Mouse (Mus musculus) spleen, adult 10 weeks (tissue): ENCODE data around the gene Vps53. TPM values are rescaled to one million over a fixed set of nuclear protein-coding genes. Genes with fewer than 3 reads are reported as not detected.

Experiments used
- polyA plus RNA-seq: library from polyadenylated mRNA; stranded (reverse); fragments of 350-450 nt; fragmentation: Illumina TruSeq; extraction: RNeasy Lipid Tissue Mini Kit (QIAGEN cat#74804); gene quantifications from one replicate; pipeline ENCODE4 v1.2.3, GENCODE M21; 2015; ENCODE audit warnings: low replicate concordance; ENCODE audit not compliant: insufficient read depth

Vps53 gene
- polyA plus RNA-seq, result 36.6 TPM

GRCm38 (mm10) chr11:76179495-76180145 lies at the start of gene Vps53, which contains the start of gene Fam57a:
Gene Vps53 (minus strand): TSS chr11:76179647.
Gene Fam57a (plus strand): TSS chr11:76179671.

GRCm38 (mm10) chr11:76217390-76217800 lies 37.9 kb upstream of the Vps53 start, which contains the start of the genes Dbil5 and Gemin4:
Gene Dbil5 (plus strand): TSS chr11:76217608.
Gene Gemin4 (minus strand): TSS chr11:76217664.

GRCm38 (mm10) chr11:76027139-76028071 lies 152.0 kb downstream of the Vps53 start, which contains the start of gene Rflnb:
Gene Rflnb (minus strand): TSS chr11:76027782.

GRCm38 (mm10) chr11:75999440-76000155 lies 179.8 kb downstream of the Vps53 start, which contains the start of gene 1700016K19Rik:
Gene 1700016K19Rik (plus strand): TSS chr11:75999912.

Other genes with a start within 250 kb of the Vps53 start
- 3.3 TPM for gene Rph3al, start 241.2 kb downstream of the Vps53 start, polyA plus RNA-seq
- gene 1700016K19Rik, start 179.7 kb downstream of the Vps53 start, polyA plus RNA-seq, result 0.37 TPM
- gene Rflnb, start 151.9 kb downstream of the Vps53 start, polyA plus RNA-seq, result 28.3 TPM
- gene Fam57a, start within 50 bp of the Vps53 start, polyA plus RNA-seq, result 6.3 TPM
- 0.52 TPM for gene Dbil5, start 38.0 kb upstream of the Vps53 start, polyA plus RNA-seq
- gene Gemin4, start 38.0 kb upstream of the Vps53 start, polyA plus RNA-seq, result 11.5 TPM
- gene Mrm3, start 64.1 kb upstream of the Vps53 start, polyA plus RNA-seq, result 5.3 TPM
- 86.6 TPM for gene Glod4, start 64.1 kb upstream of the Vps53 start, polyA plus RNA-seq
- 8.5 TPM for gene Nxn, start 219.5 kb upstream of the Vps53 start, polyA plus RNA-seq
- 17.6 TPM for gene Timm22, start 227.3 kb upstream of the Vps53 start, polyA plus RNA-seq